ENCODE assay signal across 26 mouse cellular contexts in genomic region chr3:69223666-69224065, GRCm38 (mm10). TPM values are rescaled to one million over a fixed set of nuclear protein-coding genes. Genes with fewer than 3 reads are reported as not detected.
DNase-seq lines count a peak whose midpoint lies in the region; ATAC-seq and TF ChIP-seq lines count a peak whose summit lies in the region.
"Had no signal": no experiment of that assay in that cellular context is flagged by ENCODE, and none has a peak within 500 bp of the region (broad histone marks: within the 10 kb centered on the region; RNA-seq: fewer than 3 reads in every experiment).

No protein-coding gene starts in this region.

- no peaks in the 10 kb centered on the region for H3K36me3 ChIP-seq in intestine, embryonic 14.5 days (ENCODE audit: control insufficient read depth, insufficient read depth, low read length)
- no peaks in the 10 kb centered on the region for H3K36me3 ChIP-seq in intestine, postnatal 0 days (ENCODE audit: control insufficient read depth, insufficient read depth)
- no peaks in the 10 kb centered on the region for H3K36me3 ChIP-seq in splenic B cell, adult 2 months (ENCODE audit: control insufficient read depth, insufficient read depth, low read length, poor library complexity, severe bottlenecking)
- H3K36me3 ChIP-seq in liver, embryonic 11.5 days (ENCODE audit: control insufficient read depth, insufficient read depth, low read length), result no peaks in the 10 kb centered on the region
- H3K36me3 ChIP-seq: embryonic facial prominence, embryonic 10.5 days; G1E; hindbrain, embryonic 15.5 days; neural tube, embryonic 12.5 days had no signal

- intact Hi-C loops in heart, postnatal 36 days (cut with DNase I), result no loop called here

- H3K9me3 ChIP-seq in intestine, embryonic 14.5 days (ENCODE audit: control insufficient read depth, low read length), result no peaks in the 10 kb centered on the region
- H3K9me3 ChIP-seq in intestine, postnatal 0 days (ENCODE audit: control insufficient read depth), result no peaks in the 10 kb centered on the region
- H3K9me3 ChIP-seq in liver, embryonic 11.5 days (ENCODE audit: control insufficient read depth, low read length), result no peaks in the 10 kb centered on the region
- H3K9me3 ChIP-seq: embryonic facial prominence, embryonic 10.5 days; G1E; hindbrain, embryonic 15.5 days; neural tube, embryonic 12.5 days had no signal

- no peak overlapping the region for H3K9ac ChIP-seq in intestine, embryonic 14.5 days (ENCODE audit: low read length)
- H3K9ac ChIP-seq in intestine, postnatal 0 days (ENCODE audit: low read depth, low read length), result no peak overlapping the region
- no peak overlapping the region for H3K9ac ChIP-seq in liver, embryonic 11.5 days (ENCODE audit: low read depth, low read length)
- H3K9ac ChIP-seq: forebrain, postnatal 0 days; hindbrain, embryonic 15.5 days; neural tube, embryonic 12.5 days had no signal

- peak overlapping the region; percentile 0; the same call in 1 of the 2 replicates for H3K4me2 ChIP-seq in intestine, embryonic 14.5 days (ENCODE audit: low read length)
- no peak overlapping the region for H3K4me2 ChIP-seq in intestine, postnatal 0 days (replicated peaks; ENCODE audit: low read depth)
- no peak overlapping the region for H3K4me2 ChIP-seq in liver, embryonic 11.5 days
- H3K4me2 ChIP-seq: hindbrain, embryonic 15.5 days; neural tube, embryonic 12.5 days had no signal

- no peak for TF ChIP-seq CTCF in intestine, postnatal 0 days (IDR thresholded peaks at IDR 0.05; ENCODE audit: low read depth)

- DNase-seq in intestine, embryonic 14.5 days (ENCODE audit: low spot score), result no peak
- DNase-seq in CD4-positive, CD25-positive, alpha-beta regulatory T cell, adult 2 months (ENCODE audit: low read depth, low spot score), result peak; percentile 53
- peak; percentile 54 for DNase-seq in induced T-regulatory cell, adult 2 months (ENCODE audit: low read depth)
- DNase-seq in splenic B cell, adult 2 months (ENCODE audit: low read depth, low spot score), result peak; percentile 44
- DNase-seq in liver, embryonic 11.5 days (ENCODE audit: low spot score), result no peak
- DNase-seq in kidney, adult 8-10 months, result no peak
- no peak for DNase-seq in heart, postnatal 36 days
- DNase-seq: adrenal gland, postnatal 10 days; cerebellum, adult 9-10 months; forebrain, postnatal 0 days; gastrocnemius, postnatal 25 days; kidney, adult 9 months; kidney, postnatal 4 days; liver; lung, adult 2 months; thymus, postnatal 4 days had no signal

- WGBS in intestine, embryonic 14.5 days, result 69% methylated on average over 8 of the region's 8 CpGs
- WGBS in intestine, postnatal 0 days, result 56% methylated on average over 8 of the region's 8 CpGs
- 59% methylated on average over 8 of the region's 8 CpGs for WGBS in liver, embryonic 11.5 days

- H3K4me3 ChIP-seq in intestine, embryonic 14.5 days (ENCODE audit: low read depth, low read length), result no peak overlapping the region
- no peak overlapping the region for H3K4me3 ChIP-seq in intestine, postnatal 0 days (ENCODE audit: low read depth, low read length)
- no peak overlapping the region for H3K4me3 ChIP-seq in liver, embryonic 11.5 days (ENCODE audit: low read depth, low read length)
- H3K4me3 ChIP-seq: embryonic facial prominence, embryonic 10.5 days; erythroblast, embryonic 14.5 days; hindbrain, embryonic 15.5 days; neural tube, embryonic 12.5 days had no signal

- H3K27ac ChIP-seq in intestine, embryonic 14.5 days (ENCODE audit: low read depth), result no peak overlapping the region
- no peak overlapping the region for H3K27ac ChIP-seq in intestine, postnatal 0 days (ENCODE audit: low read depth, low read length)
- no peak overlapping the region for H3K27ac ChIP-seq in liver, embryonic 11.5 days (ENCODE audit: low read depth, low read length)
- H3K27ac ChIP-seq: embryonic facial prominence, embryonic 10.5 days; hindbrain, embryonic 15.5 days; neural tube, embryonic 12.5 days had no signal

- no peaks in the 10 kb centered on the region for H3K27me3 ChIP-seq in intestine, embryonic 14.5 days (replicated peaks; ENCODE audit: control insufficient read depth, insufficient read depth, low read length)
- H3K27me3 ChIP-seq in intestine, postnatal 0 days (replicated peaks; ENCODE audit: control insufficient read depth, insufficient read depth, low read length), result no peaks in the 10 kb centered on the region
- H3K27me3 ChIP-seq in splenic B cell, adult 2 months (ENCODE audit: control insufficient read depth, insufficient read depth, low read length, poor library complexity, severe bottlenecking), result no peaks in the 10 kb centered on the region
- H3K27me3 ChIP-seq in liver, embryonic 11.5 days (replicated peaks; ENCODE audit: control insufficient read depth, insufficient read depth, low read length), result no peaks in the 10 kb centered on the region
- H3K27me3 ChIP-seq: hindbrain, embryonic 15.5 days; neural tube, embryonic 12.5 days had no signal

- ATAC-seq in intestine, embryonic 14.5 days (replicated peaks; ENCODE audit: low FRiP score, low TSS enrichment, low read depth), result no peak
- no peak for ATAC-seq in intestine, postnatal 0 days
- no peak for ATAC-seq in liver, embryonic 11.5 days (replicated peaks; ENCODE audit: low FRiP score)
- ATAC-seq: forebrain, postnatal 0 days; midbrain, embryonic 16.5 days had no signal

- no peaks in the 10 kb centered on the region for H3K4me1 ChIP-seq in intestine, embryonic 14.5 days (replicated peaks; ENCODE audit: control insufficient read depth, insufficient read depth, low read length)
- H3K4me1 ChIP-seq in intestine, postnatal 0 days (replicated peaks; ENCODE audit: control insufficient read depth, insufficient read depth, low read length), result no peaks in the 10 kb centered on the region
- H3K4me1 ChIP-seq in liver, embryonic 11.5 days (replicated peaks; ENCODE audit: control insufficient read depth, insufficient read depth, low read length), result no peaks in the 10 kb centered on the region
- H3K4me1 ChIP-seq: embryonic facial prominence, embryonic 10.5 days; hindbrain, embryonic 15.5 days; neural tube, embryonic 12.5 days had no signal

RNA-seq across cellular contexts. Expression of gene Arl14, which starts 1.4 kb away (rescaled TPM):
- 3.8 and 4.0 TPM in 2 replicates for polyA plus RNA-seq in intestine, embryonic 14.5 days (2014; fragmentation: Nextera tagmentation; extraction: Ambion mirVana)
- polyA plus RNA-seq in intestine, postnatal 0 days (2015; fragmentation: Nextera tagmentation; extraction: Ambion mirVana), result 1.1 TPM in 2 replicates
- not detected in 2 replicates for polyA plus RNA-seq in liver, embryonic 11.5 days (2014; fragmentation: Nextera tagmentation; extraction: Ambion mirVana)
- total RNA-seq in heart, postnatal 36 days (2021), result not detected
- total RNA-seq: adrenal gland, postnatal 10 days; forebrain, postnatal 0 days; G1E; gastrocnemius, postnatal 25 days; layer of hippocampus, postnatal 25 days; left cerebral cortex, postnatal 25 days had no signal
- polyA plus RNA-seq: embryonic facial prominence, embryonic 10.5 days; erythroblast, embryonic 14.5 days; forebrain, postnatal 0 days; G1E; heart, embryonic 14.5 days; hindbrain, embryonic 15.5 days; lung, adult 2 months; midbrain, embryonic 16.5 days; neural tube, embryonic 12.5 days had no signal

Comparison
In these comparisons a context has a peak if more than half of its experiments do, and no peak if none do; other contexts are left out.
1. DNase-seq: peak in CD4-positive, CD25-positive, alpha-beta regulatory T cell, adult 2 months (single experiment), induced T-regulatory cell, adult 2 months (single experiment) and splenic B cell, adult 2 months (single experiment); none in intestine, embryonic 14.5 days (single experiment), liver, embryonic 11.5 days (single experiment), kidney, adult 8-10 months (0 of 2) and heart, postnatal 36 days (0 of 2).